Mouse (Mus musculus) naive thymus-derived CD4-positive, alpha-beta T cell, adult 2 months (primary cell): Measurements from ENCODE around the gene Smim24.

Experiments
- DNase-seq: peaks from one replicate; pipeline ENCODE4 v3.0.0-alpha.2; 2011; ENCODE audit warnings: low read depth

Gene Smim24

GRCm38 (mm10) chr10:81434361-81435263 lies 41.8 kb downstream of the Smim24 start:
- peak; percentile 58 for DNase-seq

DNA sequence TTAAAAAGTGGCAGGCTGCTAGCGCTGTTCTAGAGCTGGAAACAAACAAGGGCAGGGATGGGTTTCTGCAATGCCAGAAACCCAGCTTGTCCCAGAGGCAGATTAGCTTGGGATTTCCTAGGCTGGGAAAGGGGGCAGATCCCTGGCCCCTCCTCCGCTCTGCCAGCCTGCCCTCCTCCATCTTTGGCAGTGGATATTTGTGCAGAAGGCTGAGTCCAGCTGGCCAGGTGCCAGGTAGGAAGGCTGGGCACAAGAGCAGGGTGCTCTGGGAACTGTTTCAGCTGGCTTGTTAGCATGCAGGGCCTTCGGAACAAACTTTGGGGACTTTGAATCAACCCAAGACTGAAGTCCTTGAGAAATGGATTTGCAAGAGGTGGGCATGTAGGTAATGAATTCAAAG lies 42.6 kb downstream of the Smim24 start:
- DNase-seq, result no peak

DNA sequence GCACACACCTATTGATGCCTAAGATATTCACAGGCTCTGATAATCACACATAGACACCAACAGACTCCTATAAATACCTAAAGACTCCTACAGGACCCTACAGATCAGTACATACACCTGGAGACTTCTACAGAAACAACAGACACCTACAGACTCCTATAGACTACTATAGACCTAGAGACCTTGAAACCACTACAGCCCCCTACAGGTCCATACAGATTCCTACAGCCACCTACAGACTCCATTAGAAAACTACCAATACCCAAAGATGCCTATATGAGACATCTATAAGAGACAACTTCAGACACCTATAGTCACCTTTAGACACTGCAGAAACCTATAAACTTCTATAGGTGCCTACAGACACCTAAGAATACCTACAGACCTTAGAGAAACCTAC lies 48.2 kb downstream of the Smim24 start:
- peak; percentile 63 for DNase-seq
